Mouse (Mus musculus): ENCODE data around the gene Ermn.

DNA sequence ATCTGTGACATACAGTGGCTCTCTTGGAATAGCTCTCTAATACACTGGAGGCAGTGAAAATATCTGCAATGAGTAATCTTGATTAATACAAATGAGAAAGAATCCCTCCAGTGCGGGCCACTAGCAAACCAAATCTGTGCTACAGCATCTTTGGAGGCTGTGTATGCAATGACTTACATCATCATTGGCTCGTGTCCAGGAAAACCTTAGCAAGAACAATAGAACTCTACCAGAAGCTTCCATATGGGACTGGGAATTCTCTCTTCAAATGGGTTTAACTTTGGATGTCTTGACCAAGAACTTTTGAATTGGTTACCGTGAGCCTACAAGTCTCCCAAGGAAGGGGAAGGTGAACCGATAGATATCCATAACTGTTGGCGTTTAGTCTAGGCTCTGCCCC is 25.9 kb downstream of the Ermn start:
- TF ChIP-seq CTCF (IDR thresholded peaks at IDR 0.05; ENCODE audit: insufficient read depth, low read depth, low read length), result no peak
- TF ChIP-seq POLR2A (IDR thresholded peaks at IDR 0.05; ENCODE audit: insufficient read depth, low read depth, low read length), result no peak
